17 mouse cellular contexts compared by ENCODE assay signal in genomic region chr4:76351201-76351979, GRCm38 (mm10).
DNase-seq lines count a peak whose midpoint lies in the region; ATAC-seq and TF ChIP-seq lines count a peak whose summit lies in the region.
"Had no signal": no experiment of that assay in that cellular context is flagged by ENCODE, and none has a peak within 500 bp of the region (broad histone marks: within the 10 kb centered on the region; RNA-seq: fewer than 3 reads in every experiment).

No protein-coding gene starts in this region.

- no peaks in the 10 kb centered on the region for H3K36me3 ChIP-seq in kidney, embryonic 15.5 days
- H3K36me3 ChIP-seq in midbrain, embryonic 16.5 days (ENCODE audit: control insufficient read depth, insufficient read depth, low read length): no peaks in the 10 kb centered on the region
- H3K36me3 ChIP-seq in midbrain, embryonic 13.5 days: no peaks in the 10 kb centered on the region
- no peaks in the 10 kb centered on the region for H3K36me3 ChIP-seq in embryonic facial prominence, embryonic 12.5 days
- H3K36me3 ChIP-seq in myocyte (ENCODE audit: control insufficient read depth, insufficient read depth): peaks cover 3% of the 10 kb centered on the region
- H3K36me3 ChIP-seq: forebrain, embryonic 12.5 days; hindbrain, embryonic 12.5 days; limb, embryonic 15.5 days had no signal

- H3K9me3 ChIP-seq in kidney, embryonic 15.5 days (replicated peaks): no peaks in the 10 kb centered on the region
- no peaks in the 10 kb centered on the region for H3K9me3 ChIP-seq in midbrain, embryonic 16.5 days (replicated peaks; ENCODE audit: control insufficient read depth, low read length, poor library complexity, severe bottlenecking)
- no peaks in the 10 kb centered on the region for H3K9me3 ChIP-seq in midbrain, embryonic 13.5 days
- H3K9me3 ChIP-seq in embryonic facial prominence, embryonic 12.5 days: no peaks in the 10 kb centered on the region
- H3K9me3 ChIP-seq: hindbrain, embryonic 12.5 days; limb, embryonic 15.5 days had no signal

- WGBS in kidney, embryonic 15.5 days: 18% methylated on average over 8 of the region's 8 CpGs
- 65% methylated on average over 8 of the region's 8 CpGs for WGBS in midbrain, embryonic 16.5 days
- WGBS in midbrain, embryonic 13.5 days: 67% methylated on average over 8 of the region's 8 CpGs
- 36% methylated on average over 8 of the region's 8 CpGs for WGBS in embryonic facial prominence, embryonic 12.5 days

- H3K4me3 ChIP-seq in kidney, embryonic 15.5 days (replicated peaks): no peak overlapping the region
- no peak overlapping the region for H3K4me3 ChIP-seq in midbrain, embryonic 16.5 days (ENCODE audit: low read depth, low read length)
- no peak overlapping the region for H3K4me3 ChIP-seq in midbrain, embryonic 13.5 days (replicated peaks)
- H3K4me3 ChIP-seq in embryonic facial prominence, embryonic 12.5 days: no peak overlapping the region
- no peak overlapping the region for H3K4me3 ChIP-seq in myocyte
- H3K4me3 ChIP-seq: forebrain, embryonic 12.5 days; hindbrain, embryonic 12.5 days; limb, embryonic 15.5 days had no signal

- peaks cover 25% of the 10 kb centered on the region for H3K4me1 ChIP-seq in kidney, embryonic 15.5 days
- H3K4me1 ChIP-seq in midbrain, embryonic 16.5 days (ENCODE audit: control insufficient read depth, insufficient read depth, low read length): peaks cover 9% of the 10 kb centered on the region; the same call in 1 of the 2 replicates
- H3K4me1 ChIP-seq in midbrain, embryonic 13.5 days (replicated peaks): peaks cover 18% of the 10 kb centered on the region
- peaks cover 20% of the 10 kb centered on the region for H3K4me1 ChIP-seq in embryonic facial prominence, embryonic 12.5 days

- peak overlapping the region; percentile 38 for H3K27ac ChIP-seq in kidney, embryonic 15.5 days
- no peak overlapping the region for H3K27ac ChIP-seq in midbrain, embryonic 16.5 days (ENCODE audit: low read length)
- H3K27ac ChIP-seq in midbrain, embryonic 13.5 days: no peak overlapping the region
- no peak overlapping the region for H3K27ac ChIP-seq in embryonic facial prominence, embryonic 12.5 days
- H3K27ac ChIP-seq: forebrain, embryonic 12.5 days; hindbrain, embryonic 12.5 days; limb, embryonic 15.5 days had no signal

- H3K9ac ChIP-seq in kidney, embryonic 15.5 days: no peak overlapping the region
- H3K9ac ChIP-seq in midbrain, embryonic 16.5 days (ENCODE audit: low read depth, low read length): no peak overlapping the region
- no peak overlapping the region for H3K9ac ChIP-seq in midbrain, embryonic 13.5 days (replicated peaks)
- H3K9ac ChIP-seq in embryonic facial prominence, embryonic 12.5 days: no peak overlapping the region
- H3K9ac ChIP-seq: forebrain, embryonic 12.5 days; hindbrain, embryonic 12.5 days; limb, embryonic 15.5 days had no signal

- no peaks in the 10 kb centered on the region for H3K79me2 ChIP-seq in myocyte (ENCODE audit: control insufficient read depth, insufficient read depth)

- no peak for DNase-seq in kidney, postnatal 14 days
- DNase-seq in ovary, postnatal 10 days (ENCODE audit: low spot score): no peak
- DNase-seq in c-Kit-positive CD71-positive TER-119-positive erythroid progenitor cells, embryonic 14.5 days (ENCODE audit: low spot score): no peak
- DNase-seq: adrenal gland, postnatal 14 days; cerebellum, adult 18-20 months; gastrocnemius, postnatal 14 days; spleen, adult 18-20 months; thymus, postnatal 14 days had no signal

- H3K4me2 ChIP-seq in kidney, embryonic 15.5 days: no peak overlapping the region
- H3K4me2 ChIP-seq in midbrain, embryonic 16.5 days (ENCODE audit: low read length): no peak overlapping the region
- no peak overlapping the region for H3K4me2 ChIP-seq in midbrain, embryonic 13.5 days (replicated peaks)
- H3K4me2 ChIP-seq in embryonic facial prominence, embryonic 12.5 days (replicated peaks): no peak overlapping the region
- peak overlapping the region; percentile 64 for H3K4me2 ChIP-seq in myocyte (ENCODE audit: low read depth)
- H3K4me2 ChIP-seq: forebrain, embryonic 12.5 days; hindbrain, embryonic 12.5 days; limb, embryonic 15.5 days had no signal

- TF ChIP-seq POLR2A in myocyte (IDR thresholded peaks at IDR 0.05; ENCODE audit: insufficient read length, low read depth): no peak

- ATAC-seq in kidney, embryonic 15.5 days (replicated peaks; ENCODE audit: low FRiP score): peak; percentile 83
- 0 out of 2 replicates have a peak, but pooled peaks have one; percentile 60 for ATAC-seq in midbrain, embryonic 16.5 days
- no peak for ATAC-seq in midbrain, embryonic 13.5 days
- ATAC-seq in embryonic facial prominence, embryonic 12.5 days (ENCODE audit: insufficient number of reproducible peaks, insufficient read depth, low FRiP score, low TSS enrichment): 0 out of 2 replicates have a peak, but pooled peaks have one; percentile 35
- ATAC-seq: intestine, embryonic 16.5 days had no signal

- no peaks in the 10 kb centered on the region for H3K27me3 ChIP-seq in kidney, embryonic 15.5 days
- no peaks in the 10 kb centered on the region for H3K27me3 ChIP-seq in midbrain, embryonic 16.5 days (ENCODE audit: control insufficient read depth, insufficient read depth, low read depth, low read length)
- no peaks in the 10 kb centered on the region for H3K27me3 ChIP-seq in midbrain, embryonic 13.5 days
- no peaks in the 10 kb centered on the region for H3K27me3 ChIP-seq in embryonic facial prominence, embryonic 12.5 days
- H3K27me3 ChIP-seq in myocyte (ENCODE audit: control insufficient read depth, insufficient read depth, insufficient read length): no peaks in the 10 kb centered on the region
- H3K27me3 ChIP-seq: forebrain, embryonic 12.5 days; hindbrain, embryonic 12.5 days; limb, embryonic 15.5 days had no signal

- no peak overlapping the region for H3ac ChIP-seq in myocyte (ENCODE audit: control insufficient read depth, insufficient read length)

TF ChIP-seq in myocyte, 11 proteins besides CTCF, POLR2A, EP300 and RAD21:
- no peak for TF ChIP-seq POLR2AphosphoS2 (IDR thresholded peaks at IDR 0.05; ENCODE audit: insufficient read length, low read depth)
- no peak for TF ChIP-seq E2F4 (IDR thresholded peaks at IDR 0.05; ENCODE audit: insufficient read depth)
- TF ChIP-seq SRF (IDR thresholded peaks at IDR 0.05; ENCODE audit: control insufficient read depth, insufficient read length, low read depth): no peak
- TF ChIP-seq MAX (IDR thresholded peaks at IDR 0.05; ENCODE audit: low read depth): no peak
- no peak for TF ChIP-seq MYOG (IDR thresholded peaks at IDR 0.05; ENCODE audit: control insufficient read depth in 1 of 3, insufficient read depth in 1 of 3, insufficient read length in 2 of 3, low read depth in 2 of 3)
- no peak for TF ChIP-seq USF1 (IDR thresholded peaks at IDR 0.05; ENCODE audit: low read depth)
- TF ChIP-seq CEBPB (IDR thresholded peaks at IDR 0.05; ENCODE audit: insufficient read depth, poor library complexity, severe bottlenecking): no peak
- TF ChIP-seq MYOD1 (IDR thresholded peaks at IDR 0.05; ENCODE audit: control insufficient read depth in 1 of 3, insufficient read length in 2 of 3, low read depth in 2 of 3): no peak
- TF ChIP-seq TCF3 (IDR thresholded peaks at IDR 0.05; ENCODE audit: insufficient read length, low read depth): no peak
- no peak for TF ChIP-seq REST (IDR thresholded peaks at IDR 0.05; ENCODE audit: insufficient read depth, insufficient read length)
TF ChIP-seq in myocyte: peak in this region for 0.
